Mouse (Mus musculus) adrenal gland, postnatal 25 days (tissue): ENCODE results near the gene Mecom. TPM values are rescaled to one million over a fixed set of nuclear protein-coding genes. Genes with fewer than 3 reads are reported as not detected.

Experiments used
- DNase-seq: peaks from one replicate; pipeline ENCODE4 v3.0.0; 2021; ENCODE audit warnings: mixed read lengths
- total RNA-seq: library from RNA; stranded (reverse); gene quantifications from 2 replicates; pipeline ENCODE4 v1.2.3, GENCODE M21; 2021

Mecom gene
- total RNA-seq, 1 experiment from 2014 or later = 4.1 TPM

GRCm38 (mm10) chr3:30014962-30015660 lies 532.7 kb downstream of the Mecom start:
- peak; percentile 65 for DNase-seq

GRCm38 (mm10) chr3:30014279-30014678 lies 533.5 kb downstream of the Mecom start:
- no peak for DNase-seq

- DNase-seq = no peak
Observed at GRCm38 (mm10) chr3:30013416-30013815, 534.4 kb downstream of the Mecom start.

DNA sequence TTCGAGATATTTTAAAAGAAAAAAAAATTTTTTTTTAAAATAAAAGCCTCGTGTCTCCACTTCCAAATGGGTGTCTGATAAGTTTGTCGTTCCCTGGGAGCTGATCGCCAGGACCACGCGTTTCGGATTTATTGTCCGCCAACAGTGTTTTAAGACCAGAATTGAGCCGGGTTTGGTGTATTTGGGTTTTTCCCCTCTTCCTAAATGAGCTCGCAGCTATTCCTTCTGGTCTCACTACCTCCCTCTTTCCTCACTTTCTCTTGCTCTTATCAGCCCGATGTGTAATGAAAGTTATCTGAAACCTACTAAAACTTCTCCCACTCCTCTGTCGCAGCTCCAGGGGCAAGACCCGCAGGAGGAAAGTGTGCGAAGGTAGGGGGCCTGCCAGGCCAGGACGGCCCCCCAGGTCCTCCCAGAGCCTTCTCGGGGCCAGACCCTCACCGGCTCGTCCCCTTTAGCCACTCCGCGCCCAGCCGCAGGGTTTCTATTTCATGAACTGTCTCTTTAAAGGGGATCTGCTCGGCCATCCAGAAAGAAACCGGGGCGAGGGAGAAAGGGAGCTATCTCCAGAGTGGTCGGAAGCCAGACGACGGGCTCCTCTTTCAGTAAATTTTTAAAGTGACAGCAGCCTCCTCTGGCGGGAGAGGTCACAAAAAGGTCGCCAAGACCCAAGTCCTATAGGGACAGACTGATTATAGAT lies 535.0 kb downstream of the Mecom start:
- peak; percentile 31 for DNase-seq

- peak; percentile 48 for DNase-seq
Observed at GRCm38 (mm10) chr3:30012150-30012549, 535.7 kb downstream of the Mecom start.

DNA sequence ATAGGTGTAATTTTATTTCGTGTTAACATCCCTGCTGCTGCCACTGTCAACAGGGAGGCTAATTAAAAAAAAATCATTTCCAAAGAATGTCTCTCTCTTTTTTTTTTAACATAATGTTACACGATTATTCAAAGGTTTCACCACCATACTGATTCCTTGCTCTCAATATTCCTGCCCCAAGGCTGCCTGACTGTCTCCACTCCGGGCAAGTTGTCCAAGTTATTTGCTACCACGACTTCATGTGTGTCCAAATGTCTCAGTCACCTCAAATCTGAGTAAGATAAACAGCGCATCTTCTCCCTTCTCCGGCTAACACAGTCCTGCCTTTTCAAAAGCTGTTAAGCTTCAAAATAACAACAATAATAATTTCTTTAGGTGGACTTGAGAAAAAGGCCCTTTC lies 536.1 kb downstream of the Mecom start:
- no peak for DNase-seq

DNA sequence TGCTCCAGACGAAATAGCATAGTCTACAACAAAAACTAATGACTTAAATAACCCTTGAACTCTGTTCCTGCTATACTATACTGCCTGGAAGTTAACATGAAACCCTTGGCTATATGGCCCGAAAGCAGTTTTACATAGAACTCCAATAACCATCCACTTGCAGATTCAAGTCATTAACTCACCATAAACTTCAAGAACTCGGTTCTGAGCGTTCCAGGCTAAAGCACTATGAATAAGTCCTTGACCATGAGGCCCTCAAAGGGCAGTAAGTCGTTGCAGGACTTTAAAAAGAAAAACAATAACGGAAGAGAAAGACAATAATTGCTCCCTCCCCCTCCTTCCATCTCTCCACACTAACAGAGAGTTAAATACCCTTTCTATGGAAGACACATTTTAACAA lies 536.9 kb downstream of the Mecom start:
- DNase-seq = no peak

- DNase-seq = no peak
Observed at GRCm38 (mm10) chr3:30009596-30009995, 538.2 kb downstream of the Mecom start.

DNA sequence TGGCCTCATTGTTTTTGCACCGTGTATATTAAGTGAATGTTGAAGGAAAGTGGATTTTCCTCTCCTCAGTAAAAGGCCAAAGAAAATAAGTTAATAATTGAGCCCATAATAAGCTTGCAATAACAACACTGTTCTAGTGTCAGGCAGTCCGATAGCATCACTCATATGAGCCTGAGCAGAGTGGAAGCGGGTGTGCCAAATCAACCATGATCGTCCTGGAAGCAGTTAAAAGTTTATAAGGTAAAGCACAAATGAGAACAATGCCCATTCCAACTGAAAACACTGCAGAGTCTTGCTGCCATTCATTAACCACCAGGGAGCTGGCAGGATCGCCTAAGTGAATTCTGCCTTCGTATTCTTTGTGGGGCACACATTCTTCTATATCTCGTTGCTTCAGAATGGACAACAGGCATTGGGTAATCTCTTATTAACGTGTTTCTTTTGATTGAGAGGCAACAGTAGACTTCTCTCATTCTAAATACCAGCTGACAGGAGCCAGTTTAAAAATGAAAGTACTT lies 542.9 kb downstream of the Mecom start:
- DNase-seq = no peak

DNA sequence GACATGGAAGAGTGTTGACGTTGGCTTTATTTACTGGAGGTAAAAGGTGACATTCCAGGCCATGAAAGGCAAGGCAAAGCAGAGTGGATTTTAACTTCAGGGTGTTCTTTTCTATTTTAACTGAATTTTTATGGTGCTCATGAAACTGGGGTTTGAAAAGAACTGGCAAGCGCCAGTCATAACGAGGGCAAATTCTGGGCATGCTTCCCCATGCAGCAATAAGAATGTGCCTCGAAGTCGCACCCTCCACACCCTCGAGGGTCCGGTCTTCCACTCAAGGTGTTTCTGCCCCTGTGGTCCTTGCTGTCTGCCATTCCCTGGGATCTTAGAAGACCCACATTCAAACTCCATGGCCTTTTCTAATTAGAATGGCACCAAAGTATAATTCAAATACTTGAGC lies 547.5 kb downstream of the Mecom start:
- DNase-seq = no peak

- DNase-seq = no peak
Observed at GRCm38 (mm10) chr3:29999035-29999434, 548.8 kb downstream of the Mecom start.

GRCm38 (mm10) chr3:29997068-29997467 lies 550.7 kb downstream of the Mecom start:
- no peak for DNase-seq

- DNase-seq = no peak
Observed at GRCm38 (mm10) chr3:29993346-29993745, 554.5 kb downstream of the Mecom start.

GRCm38 (mm10) chr3:29991523-29991922 lies 556.3 kb downstream of the Mecom start:
- DNase-seq = no peak

DNA sequence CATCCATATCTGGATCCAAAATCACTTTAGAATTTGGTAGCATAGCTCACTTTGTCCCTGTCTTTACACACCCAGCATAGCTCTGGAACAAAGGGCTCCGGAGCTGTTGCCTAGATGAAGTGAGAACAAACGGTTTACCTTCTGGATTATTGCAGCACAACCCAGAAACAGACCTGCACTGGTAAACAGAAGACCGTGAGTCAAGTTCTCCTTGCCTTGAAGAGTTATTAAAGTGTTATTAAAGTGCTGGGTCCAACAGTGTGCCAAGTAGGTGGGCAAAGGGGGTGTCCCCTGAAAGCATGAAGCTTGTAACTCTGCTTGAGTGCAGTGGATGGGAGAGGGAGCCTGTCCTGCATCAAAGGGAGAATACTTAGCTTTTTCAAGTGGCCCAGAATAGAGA lies 563.4 kb downstream of the Mecom start:
- DNase-seq = no peak

DNA sequence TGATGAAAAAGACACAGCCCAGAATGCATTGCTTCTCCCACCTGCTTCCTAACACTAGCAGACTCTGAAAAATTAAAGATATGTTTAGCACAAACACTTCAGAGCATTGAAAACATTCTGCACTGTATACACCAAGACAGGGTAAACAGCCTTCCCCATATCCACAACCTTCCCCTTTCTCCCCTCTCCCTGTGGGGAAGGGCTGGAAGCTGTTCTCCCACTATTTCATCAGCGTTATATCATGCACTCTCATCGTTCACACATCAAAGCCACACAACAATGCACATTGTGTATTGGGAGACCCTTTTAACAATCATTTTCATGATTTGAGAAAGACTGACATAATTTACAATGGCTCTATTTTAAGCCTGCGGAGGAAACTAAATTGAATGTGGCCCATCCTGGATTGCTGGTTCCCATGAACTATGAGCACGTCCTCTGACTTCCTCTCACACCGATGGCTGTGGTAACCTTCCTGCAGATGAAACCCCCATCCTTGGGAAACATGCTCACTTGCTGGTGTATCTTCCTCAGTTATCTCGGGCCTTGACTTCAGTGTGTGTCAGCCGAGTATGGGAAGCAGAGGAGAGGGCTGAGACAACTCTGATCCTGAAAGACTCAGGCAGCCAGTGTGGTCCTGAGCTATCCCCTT lies 566.4 kb downstream of the Mecom start:
- no peak for DNase-seq

- no peak for DNase-seq
Observed at GRCm38 (mm10) chr3:29980531-29980930, 567.3 kb downstream of the Mecom start.

GRCm38 (mm10) chr3:29976580-29976979 lies 571.2 kb downstream of the Mecom start:
- no peak for DNase-seq

DNA sequence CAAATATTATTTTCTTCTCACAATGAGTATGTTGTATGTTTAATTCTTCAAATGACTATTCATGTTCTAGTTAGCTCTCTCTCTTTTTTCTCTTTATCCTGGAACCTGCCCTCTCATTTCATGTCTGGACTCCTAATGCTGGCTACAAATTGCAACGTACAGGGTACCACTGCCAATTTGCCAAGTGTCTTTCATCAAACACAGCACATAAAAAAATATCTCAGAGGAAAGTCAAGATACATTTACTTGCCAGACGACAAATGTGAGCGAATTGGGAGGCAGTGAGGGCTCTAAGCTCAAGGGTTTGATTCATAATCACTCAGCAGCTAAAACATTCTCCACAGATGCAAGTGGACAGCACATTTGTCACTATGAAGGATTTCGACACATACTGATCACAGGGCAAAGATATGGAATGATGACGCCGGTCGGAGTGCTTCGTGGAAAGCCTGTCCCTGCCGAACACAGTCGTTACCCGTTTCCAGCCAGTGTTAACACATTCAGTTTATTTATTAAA lies 579.3 kb downstream of the Mecom start:
- DNase-seq = no peak

DNA sequence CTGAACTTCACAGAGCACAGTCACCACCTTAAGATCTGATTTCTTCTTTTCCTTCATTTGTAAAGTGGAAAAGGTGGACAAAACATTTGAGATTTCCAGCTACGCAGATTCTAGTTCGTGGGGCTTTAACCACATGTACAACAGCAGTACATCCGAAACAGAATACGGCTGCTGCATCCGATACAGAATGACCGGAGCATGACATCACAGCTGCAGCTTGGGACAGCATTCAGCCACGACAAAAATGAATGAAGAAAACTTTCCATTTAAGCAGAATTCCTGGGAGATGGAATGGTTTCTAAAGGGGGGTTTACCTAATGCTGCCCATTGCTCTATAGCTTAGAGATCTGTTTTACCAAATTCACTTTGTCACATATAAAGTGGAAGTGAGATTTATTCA lies 583.9 kb downstream of the Mecom start:
- DNase-seq = no peak

DNA sequence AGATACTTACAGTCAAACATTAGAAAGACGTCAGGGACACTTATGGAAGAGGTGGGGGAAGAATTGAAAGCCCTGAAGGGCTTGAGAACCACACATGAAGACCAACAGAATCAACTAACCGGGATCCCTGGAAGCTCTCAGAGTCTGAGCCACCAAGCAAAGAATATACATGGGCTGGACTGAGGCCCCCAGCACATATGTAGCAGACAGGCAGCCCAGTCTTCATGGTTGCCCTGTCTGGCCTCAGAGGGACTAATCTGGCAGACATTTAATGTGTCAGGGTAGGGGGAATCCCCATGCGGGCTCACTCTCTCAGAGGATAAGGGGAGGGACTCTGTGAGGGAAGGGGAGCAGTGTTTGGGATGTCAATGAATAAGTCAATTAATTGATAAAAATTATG lies 584.4 kb downstream of the Mecom start:
- DNase-seq = no peak

DNA sequence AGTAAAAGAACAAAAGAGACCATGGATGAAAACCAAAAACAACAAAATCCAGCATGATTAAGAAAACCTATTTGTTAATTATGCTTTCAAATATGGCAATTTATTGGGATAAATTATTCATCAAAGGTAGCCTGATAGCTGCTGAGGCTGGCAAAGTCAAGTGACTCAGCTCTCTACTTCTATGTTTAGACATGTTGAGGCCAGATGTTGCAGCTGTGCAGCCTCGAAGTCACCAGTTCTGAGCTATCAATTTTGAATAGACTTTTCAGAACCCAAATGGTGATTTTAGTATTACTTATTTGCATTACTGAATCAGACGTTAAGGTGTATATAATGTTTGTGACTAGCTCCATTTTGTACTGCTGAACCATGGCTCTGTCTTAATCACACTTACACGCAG lies 588.8 kb downstream of the Mecom start:
- no peak for DNase-seq
